Mouse (Mus musculus) thymus, postnatal 4 days (tissue): ENCODE measurements at regions not wholly inside any gene's neighbourhood (a gene's known extent, or its start where the extent isn't known, plus 50 kb on each side); places are given as distances from the start of the nearest gene placed in this dataset.

Source experiments
- DNase-seq: peaks from one replicate; pipeline ENCODE4 v3.0.0; 2021

GRCm38 (mm10) chr9:23134421-23135118 lies 88.3 kb upstream of the Bmper start:
- DNase-seq = no peak

DNA sequence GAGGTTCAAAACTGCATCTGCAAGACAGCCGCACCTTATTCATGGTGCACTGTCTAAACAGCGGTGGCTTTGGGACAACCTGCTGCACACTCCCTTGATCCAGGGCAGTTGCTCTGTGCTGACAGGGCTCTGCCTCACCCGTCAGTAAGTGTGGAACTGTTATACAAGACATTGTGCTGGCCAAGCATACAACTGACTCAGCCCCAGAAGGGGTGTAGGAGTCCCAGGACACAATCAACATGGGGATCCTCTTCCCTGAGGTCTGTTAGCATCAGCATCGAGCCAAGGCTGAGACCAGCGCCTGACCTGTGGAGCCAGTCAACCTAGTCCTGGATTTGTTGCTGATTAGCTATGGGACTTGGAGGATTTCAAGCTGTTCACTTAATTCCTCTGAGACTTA lies 86.4 kb upstream of the Bmper start:
- no peak for DNase-seq

DNA sequence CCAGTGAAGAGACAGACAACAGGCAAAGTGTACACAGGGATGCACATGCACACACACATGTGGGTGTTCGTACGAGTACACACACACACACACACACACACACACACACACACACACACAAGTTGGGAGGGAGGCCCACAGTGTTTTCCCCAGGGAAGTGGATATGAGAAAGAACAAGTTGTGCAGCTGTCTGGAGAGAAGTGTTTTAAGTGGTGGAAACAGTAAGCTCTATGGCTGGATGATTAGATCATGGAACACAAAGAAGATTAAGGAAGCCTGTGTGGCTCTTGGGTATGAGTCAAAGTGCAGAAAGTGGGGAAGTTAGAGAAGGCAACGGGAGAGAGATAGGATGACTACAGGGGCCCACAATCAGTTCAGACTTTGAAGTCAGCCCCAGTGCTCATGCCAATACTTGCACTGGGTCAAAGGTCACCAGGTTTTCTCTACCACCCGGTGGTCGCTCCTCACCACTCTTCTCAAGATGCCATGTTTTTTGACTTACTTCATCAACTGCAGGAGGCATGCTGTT lies 85.1 kb upstream of the Bmper start:
- DNase-seq = no peak

DNA sequence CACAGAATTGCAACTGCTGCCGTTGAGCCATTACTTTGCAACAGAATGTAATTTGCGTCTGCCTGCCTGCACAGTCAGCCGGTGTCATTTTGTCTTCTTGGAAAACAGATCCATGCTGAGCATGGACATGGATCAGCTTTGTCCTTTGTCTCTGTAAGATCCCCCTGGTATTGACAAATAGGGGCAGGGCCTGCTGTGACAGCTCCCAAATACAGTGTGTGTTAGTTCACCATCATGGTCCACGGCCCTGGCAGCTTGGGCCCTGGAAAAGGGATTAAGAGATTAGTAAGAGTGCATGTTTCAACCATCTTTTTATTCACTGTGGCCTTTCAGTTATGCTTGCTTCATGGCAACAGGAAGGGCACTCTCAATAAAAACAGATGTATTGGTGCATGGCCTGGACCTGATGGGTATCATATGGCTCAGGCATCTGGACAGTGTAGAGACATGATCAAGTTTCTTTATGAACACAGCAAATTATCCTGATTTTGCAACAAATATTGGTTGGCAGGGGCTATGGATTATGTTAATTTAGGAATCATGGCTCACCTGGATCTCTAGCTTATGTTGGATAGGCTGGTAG lies 83.2 kb upstream of the Bmper start:
- no peak for DNase-seq

DNA sequence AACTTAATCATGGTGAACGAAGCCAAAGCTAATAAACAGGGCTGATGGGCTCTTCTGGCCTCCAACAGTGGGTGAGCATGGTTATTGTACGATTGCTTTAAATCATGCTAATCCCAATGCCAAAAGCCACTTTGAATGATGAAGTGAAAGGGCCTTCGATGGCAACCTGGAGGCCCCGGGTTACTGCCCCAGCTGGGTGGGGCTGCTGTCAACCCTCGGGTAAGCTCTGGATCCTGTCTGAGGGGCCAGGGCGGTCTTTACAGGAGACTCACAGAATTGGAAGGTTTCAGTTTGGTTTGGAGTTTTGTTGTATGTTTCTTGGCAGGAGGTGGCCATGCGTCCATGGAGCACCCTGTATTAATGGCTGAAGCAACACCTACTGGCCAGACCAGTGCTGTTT lies 78.6 kb upstream of the Bmper start:
- DNase-seq = no peak

GRCm38 (mm10) chr9:23150338-23150737 lies 72.5 kb upstream of the Bmper start:
- no peak for DNase-seq

DNA sequence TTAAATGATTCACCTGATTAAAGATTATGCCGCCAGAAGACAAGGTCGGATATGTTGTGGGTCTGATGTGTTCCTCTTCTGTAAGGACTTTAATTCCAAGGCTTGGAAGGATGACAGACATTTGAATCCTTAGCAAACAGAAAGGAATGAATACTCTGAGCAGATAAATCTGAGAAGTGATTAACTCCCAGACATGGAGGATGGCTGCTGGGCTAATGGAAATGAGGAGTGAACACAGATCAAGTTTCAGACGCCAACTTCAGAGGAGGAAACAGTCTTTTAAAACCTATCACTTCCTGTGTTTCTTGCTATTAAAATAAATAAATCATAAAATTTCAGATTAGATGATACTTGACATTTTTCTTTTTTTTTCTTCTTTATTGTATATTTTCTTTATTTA lies 72.0 kb upstream of the Bmper start:
- no peak for DNase-seq

- no peak for DNase-seq
Observed at GRCm38 (mm10) chr9:23151953-23152490, 70.9 kb upstream of the Bmper start.

DNA sequence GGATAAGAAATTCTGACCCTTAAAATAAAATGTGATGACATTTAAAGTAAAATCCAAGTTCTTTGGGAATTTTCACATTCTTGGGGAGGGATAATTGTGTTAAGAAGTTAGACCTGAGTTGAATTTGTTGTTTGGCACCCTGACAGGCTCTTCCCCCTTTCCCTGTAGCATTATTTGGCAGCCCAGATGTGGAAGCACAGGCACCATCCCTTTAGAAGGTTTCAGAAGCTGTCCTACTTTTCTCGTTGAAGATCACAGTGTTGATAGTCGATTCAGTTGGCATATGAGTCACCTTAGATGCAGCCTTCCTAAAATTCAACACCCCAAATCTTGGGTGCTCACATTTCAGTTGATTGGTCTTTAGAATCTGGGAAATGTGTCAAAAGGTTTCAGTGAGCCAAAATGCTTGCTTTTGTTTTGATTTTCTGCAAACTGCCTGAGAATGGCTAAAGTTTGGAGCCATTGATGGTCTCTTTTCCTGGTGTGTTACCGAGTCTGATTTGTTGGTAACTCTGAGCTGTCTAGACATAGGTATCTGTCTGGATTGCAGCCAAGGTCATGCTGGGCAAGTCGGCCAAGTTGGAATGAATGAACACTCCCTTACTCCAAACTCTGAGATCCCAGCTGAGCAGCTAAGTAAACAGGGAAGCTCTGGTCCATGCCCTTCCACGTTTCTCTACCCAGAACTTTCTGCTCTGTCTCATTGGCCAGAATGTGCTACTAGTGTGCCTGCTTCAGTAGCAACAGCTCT lies 65.9 kb upstream of the Bmper start:
- no peak for DNase-seq

DNA sequence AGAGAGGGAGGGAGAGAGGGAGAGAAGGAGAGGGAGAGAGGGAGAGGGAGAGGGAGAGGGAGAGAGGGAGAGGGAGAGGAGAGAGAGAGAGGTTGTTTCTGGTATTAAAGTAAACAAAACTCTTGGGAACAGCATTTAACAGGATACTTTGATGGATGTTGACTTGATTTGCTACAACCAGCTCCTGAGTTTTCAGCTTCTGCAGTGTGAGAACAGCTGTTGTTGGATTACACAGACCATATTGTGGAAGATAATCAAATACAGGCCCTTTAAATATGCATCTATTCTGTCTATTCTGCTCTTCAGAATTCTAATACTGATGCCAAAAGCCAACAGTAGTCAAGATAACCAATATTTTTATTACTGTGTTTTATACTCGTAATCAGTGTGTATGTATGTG lies 64.4 kb upstream of the Bmper start:
- DNase-seq = no peak

DNA sequence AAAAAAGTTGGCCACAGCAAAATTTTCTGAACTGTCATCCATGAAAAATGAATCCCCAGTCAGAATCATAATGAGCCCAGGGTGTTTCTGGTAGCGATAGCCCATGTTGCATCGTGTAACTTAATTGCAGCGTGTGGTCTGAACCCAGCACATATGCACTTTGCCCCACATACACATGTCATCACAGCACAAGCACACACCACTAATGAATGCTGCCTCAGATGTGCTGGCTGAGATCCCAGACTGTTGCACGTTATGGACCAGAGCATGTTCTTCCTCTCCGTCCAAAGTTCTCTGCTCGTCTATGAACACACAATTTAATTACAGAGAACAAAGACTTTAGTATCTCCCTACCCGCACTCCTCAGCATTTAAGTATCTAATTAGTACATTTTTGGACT lies 61.5 kb upstream of the Bmper start:
- DNase-seq = no peak

GRCm38 (mm10) chr9:23167056-23167591 lies 55.8 kb upstream of the Bmper start:
- DNase-seq = no peak

DNA sequence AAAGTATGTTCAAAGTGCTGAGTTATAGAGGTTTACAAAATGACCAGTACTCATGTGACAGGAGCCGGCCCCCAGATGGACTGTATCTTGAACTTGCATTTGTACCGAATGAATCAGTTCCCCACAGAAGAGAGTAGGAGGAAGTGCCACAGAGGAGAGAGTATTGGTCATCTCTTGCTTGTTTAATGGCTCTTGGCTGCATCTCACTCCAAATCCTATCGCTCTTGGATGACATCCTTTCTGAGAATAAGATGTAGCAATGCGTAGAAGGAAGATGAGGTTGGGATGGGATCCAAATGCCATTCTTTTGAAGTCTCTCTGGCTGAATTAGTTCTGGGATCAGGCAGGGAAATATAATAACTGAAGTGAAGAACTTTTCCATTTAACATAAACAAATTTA lies 55.2 kb upstream of the Bmper start:
- no peak for DNase-seq

DNA sequence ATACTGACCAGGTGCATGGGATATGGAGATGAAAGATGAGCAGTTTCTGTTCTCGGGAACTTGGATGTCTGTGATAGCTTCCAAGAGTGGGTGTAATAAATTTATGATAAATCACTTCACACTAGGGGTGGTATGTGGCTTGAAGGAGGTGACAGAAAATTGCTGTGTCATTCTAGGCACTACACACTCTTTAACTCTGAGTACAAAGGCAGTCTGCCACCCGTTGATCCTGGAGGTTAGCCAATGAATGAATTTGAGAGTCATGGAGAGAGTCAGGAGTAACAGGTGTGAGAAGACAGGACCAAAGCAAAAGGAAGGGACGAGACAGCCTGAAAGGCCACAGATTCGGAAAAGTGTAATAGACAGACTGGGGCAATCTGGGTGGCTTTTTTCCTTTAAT lies 54.7 kb upstream of the Bmper start:
- DNase-seq = no peak

DNA sequence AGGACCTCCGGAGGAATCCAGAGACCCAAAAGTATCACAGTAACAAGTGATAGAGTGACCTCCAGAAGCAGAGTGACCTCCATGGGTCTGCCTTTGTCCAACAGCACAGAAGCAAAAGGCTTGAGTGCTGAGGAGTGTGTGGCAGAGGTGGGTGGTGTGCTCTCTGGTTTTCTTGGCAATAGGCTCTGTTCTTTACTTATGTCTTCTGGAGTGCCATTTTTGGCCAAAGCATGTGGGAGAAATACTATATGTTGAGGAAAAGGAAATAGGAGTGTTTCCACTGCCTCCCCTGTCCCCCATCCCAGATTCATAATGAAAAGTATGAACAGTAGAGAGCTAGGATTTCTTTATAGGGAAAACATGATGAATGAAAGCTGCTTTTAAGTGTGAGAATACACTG lies 51.5 kb upstream of the Bmper start:
- DNase-seq = no peak
